Mouse (Mus musculus) frontal cortex, postnatal 25 days (tissue): ENCODE measurements around the gene Herc6.
"Not testable (repeated sequence)": the region's sequence is repeated elsewhere in the genome, so short reads cannot be mapped to it uniquely, and the experiment has no call there.

Source experiments
- DNase-seq, 2 experiments: peaks; one replicate each; pipeline ENCODE4 v3.0.0; 2022; ENCODE audit warnings: low spot score in 2 of 2

The Herc6 gene

DNA sequence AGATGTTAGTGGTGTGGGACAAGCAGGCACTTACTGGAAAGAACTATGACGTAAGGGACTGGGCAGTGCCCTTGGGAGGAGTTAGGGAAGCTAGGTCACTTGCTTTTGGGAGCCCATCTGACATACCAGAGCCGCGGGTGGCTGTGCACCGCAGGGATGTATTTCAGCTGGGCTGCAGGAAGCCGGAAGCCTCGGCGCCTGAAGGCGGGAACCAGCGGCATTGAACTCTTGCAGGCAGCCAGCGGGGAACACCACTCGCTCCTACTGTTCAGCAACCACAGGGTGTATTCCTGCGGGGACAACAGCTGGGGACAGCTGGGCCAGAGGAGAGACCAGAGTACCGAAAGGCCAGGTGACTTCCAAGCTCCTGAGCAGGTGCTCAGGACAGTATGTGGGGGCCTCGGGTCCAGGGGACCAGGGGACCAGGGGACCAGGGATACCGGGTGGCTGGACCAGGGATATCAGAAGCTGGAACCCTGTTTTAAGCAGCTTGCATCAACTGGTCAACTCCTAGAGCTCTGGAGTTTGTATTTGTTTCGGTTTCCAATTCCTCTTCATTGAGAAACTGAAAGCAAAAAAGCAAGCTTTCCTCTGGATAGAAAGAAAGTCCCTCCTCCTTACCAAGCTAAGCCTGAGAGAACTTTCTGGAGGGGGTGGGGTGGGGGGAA, at the start of gene Herc6:
TSS of gene Herc6 (plus strand) at position 120 of the 668 bp plus-strand sequence.
- peak; percentile 32 to 43 for DNase-seq

GRCm38 (mm10) chr6:57531011-57531410, 49.8 kb upstream of the Herc6 start:
- DNase-seq, result no peak

DNA sequence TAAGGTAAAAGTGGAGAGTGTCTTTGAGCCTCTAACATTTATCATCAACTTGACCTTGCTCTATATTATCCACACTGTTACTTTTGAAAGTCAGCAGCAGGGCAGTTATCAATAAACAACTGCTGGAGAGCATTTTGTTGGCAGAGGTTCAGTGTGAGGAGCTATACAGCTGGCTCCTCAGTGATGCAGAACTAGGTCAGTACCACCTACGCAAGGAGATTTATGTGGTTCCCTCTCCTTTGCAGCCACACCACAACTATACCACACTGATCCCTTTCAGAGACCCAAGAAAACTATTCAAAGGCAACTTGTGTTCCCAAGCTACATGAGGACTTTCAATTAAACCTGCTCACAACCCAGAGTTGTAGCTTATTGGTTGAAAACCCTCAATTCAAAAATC, 49.4 kb upstream of the Herc6 start:
- DNase-seq, result no peak

- DNase-seq, result no peak
These were observed 48.8 kb upstream of the Herc6 start for GRCm38 (mm10) chr6:57532022-57532421.

- DNase-seq, result no peak
These were observed 47.4 kb upstream of the Herc6 start for GRCm38 (mm10) chr6:57533410-57533809.

GRCm38 (mm10) chr6:57534231-57534610, 46.6 kb upstream of the Herc6 start:
- DNase-seq, result no peak

GRCm38 (mm10) chr6:57534611-57535286, 46.1 kb upstream of the Herc6 start:
- DNase-seq, result peak; percentile 25

GRCm38 (mm10) chr6:57535386-57535936, 45.3 kb upstream of the Herc6 start, which contains the start of gene Ppm1k:
Ppm1k (minus strand) TSS chr6:57535468.
- DNase-seq, result peak; percentile 97

DNA sequence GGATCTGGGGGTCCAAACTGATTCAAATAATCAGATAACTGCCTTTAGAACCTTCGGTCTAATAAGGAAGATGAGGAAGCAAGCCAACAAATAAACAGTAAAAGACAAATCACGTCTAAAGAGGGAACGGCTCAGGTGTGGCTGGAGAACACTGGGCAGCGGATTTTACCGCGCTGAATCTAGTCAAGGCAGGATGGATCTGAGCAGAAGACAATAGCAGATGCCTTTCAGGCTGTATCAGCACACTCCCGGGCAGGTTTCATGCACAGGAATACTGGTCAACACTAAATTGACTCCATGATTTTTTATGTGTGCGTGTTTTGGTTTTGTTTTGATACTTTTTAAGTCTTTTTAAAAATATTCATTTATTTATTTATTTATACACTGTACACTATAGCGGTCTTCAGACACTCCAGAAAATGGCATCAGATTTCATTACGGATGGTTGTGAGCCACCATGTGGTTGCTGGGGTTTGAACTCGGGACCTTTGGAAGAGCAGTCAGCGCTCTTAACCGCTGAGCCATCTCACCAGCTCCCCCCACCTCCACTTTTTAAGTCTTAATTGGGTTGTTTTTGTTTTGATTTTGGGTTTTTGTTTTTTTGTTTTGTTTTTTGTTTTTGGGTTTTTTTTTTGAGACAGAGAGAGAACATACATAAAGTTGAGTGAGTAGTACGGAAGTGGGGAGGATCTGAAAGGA, 44.7 kb upstream of the Herc6 start:
- DNase-seq, result no peak

- no peak for DNase-seq
These were observed 42.9 kb upstream of the Herc6 start for GRCm38 (mm10) chr6:57537887-57538286.

- DNase-seq, result no peak
These were observed 39.8 kb upstream of the Herc6 start for GRCm38 (mm10) chr6:57540950-57541498.

DNA sequence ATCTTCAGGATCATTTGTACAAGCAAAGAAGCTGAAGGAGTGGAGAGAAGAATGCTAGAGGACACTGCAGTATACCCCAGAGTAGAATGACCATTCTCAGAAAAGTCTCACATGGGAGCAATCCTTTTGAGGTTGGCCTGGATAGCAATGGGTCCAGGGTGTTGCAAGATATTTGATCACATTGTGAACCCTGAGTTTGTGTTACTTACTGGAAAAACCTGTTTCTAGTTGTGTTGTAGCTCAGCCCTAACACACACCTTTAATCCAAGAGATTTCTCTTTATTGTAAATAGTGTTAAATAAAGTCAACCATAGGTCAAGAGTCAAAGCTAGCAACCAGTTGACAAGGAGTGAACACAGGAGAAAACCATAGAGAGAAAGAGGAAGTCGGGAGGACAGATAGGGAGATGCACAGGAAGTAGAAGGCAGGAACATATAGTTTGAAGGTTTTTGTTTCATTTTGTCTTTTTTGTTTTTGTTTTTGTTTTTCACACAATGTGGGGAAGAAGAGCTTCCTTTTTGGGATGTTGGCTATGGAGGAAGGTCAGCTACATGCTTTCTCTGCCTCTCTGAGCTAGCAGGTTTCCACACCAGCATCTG, 39.0 kb upstream of the Herc6 start:
- DNase-seq, result no peak

- DNase-seq, result not testable (repeated sequence)
These were observed 37.2 kb upstream of the Herc6 start for GRCm38 (mm10) chr6:57543591-57543990.

DNA sequence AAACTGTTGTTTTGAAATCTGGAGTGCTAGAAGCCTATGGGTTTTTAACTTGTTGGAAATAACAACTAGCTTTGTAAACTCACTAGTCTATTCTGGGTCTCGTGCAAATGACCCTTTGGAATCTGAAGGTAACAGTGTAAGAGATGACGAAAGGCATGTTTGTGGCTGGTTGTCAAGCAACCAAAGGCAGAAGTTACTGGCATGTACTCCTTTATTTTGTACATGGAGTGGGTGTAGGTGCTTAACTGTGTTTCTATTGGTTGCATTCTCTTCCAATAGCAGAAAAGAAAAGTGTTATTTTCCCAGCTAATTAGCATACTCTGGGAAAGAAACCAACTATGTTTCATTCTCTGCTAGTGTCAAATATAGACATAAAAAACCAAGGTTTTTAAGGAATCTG, 35.9 kb upstream of the Herc6 start:
- DNase-seq, result no peak

DNA sequence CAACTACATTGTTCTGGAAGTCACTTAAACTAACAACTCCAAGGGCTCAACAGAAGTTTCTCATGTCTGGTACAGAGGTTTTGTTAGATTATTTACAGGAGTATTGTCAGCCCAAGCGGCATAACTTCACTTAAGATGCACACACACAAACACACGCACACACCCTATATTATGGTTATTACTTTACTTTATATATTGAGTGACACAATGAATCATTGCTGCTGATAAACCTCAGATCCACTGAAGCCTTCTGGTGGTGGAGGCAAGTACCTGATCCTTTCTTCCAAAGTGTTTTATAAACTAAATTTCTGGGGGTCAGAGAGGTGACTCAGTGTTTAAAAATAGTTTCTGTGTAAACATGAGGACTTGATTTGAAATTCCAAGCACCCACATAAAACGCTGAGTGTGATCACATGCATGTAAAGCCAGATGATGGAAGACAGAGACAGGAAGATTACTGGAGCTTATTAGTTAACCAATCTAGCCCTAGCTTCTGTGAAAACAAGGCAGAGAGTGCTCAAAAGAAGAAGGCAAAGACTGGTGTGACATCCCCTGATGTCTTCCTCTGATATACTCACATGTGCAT, 29.5 kb upstream of the Herc6 start:
- no peak for DNase-seq

GRCm38 (mm10) chr6:57557796-57558317, 22.9 kb upstream of the Herc6 start:
- DNase-seq, result no peak

DNA sequence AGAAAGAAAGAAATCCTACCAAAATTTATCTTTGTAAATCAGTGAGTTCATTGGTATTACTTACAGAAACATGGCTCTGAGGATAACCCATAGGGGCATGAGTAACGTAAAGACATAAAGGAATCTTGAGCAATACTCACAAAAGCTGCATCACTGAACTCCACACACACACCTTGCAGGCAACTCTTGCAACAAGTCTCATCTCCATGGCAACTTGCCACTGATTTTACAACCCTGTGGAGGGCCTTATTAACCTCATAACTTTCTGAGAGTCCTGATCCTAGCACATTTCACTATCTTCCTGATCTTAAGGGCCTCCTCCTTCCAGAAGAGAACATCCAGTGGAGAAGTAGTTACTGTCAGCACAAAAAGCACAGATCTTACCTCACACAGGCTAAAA, 17.3 kb upstream of the Herc6 start:
- DNase-seq, result no peak

DNA sequence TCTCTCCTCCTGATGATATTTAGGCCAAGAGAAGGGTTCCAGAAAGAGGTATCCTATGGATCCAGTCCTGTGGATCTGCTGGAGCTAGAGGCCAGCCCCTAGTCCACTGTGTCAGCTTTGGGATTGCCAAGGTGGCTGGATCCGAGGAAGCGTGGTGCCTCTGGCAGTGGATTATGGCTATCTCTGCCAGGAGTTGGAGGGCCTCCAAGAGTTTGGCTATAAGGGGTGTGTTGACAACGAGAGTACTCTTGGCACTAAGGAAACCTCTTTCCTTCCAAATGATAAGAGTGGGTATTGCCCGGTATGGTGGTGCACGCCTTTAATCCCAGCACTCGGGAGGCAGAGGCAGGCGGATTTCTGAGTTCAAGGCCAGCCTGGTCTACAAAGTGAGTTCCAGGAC, 15.3 kb upstream of the Herc6 start:
- DNase-seq, result no peak

GRCm38 (mm10) chr6:57567630-57568029, 13.2 kb upstream of the Herc6 start:
- no peak for DNase-seq

DNA sequence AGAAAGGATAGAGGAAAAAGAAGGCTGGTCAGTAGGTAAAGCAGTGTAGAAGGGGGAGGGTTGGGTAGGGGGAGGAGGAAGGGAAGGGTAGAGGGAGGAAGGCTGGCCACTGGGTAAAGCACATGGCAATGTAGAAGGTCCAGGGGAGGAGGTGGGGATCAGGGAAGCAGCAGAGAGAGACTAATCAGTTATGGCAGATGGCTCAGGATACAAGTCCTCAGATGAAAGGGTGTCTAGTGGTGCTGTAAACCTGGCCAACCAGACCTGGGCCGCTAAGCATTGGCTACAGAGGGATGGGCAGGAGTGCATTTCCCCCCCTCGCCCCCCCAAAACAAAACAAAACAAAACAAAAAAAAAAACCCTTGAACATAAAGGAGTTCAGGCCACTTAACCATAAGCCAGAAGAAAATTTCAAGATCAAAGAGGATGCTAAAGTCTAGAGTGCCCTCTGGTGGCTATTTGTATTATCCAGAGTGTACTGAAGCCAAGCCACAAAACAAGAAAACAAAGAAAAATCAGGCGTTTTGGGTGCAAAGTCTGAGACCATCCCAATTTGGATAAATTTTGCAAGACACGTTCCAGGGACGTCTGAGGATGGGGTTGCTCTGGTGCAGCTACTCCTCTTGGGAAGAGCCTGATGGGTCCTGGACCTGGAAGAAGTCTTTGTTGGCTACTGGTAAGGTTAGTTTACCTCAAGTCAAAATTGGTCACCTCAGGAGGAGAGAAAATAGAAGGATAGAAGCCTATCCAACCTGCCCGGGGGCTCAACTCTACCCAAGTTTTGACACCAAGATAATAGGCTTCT, 10.4 kb upstream of the Herc6 start:
- no peak for DNase-seq
